Mouse (Mus musculus): Measurements from ENCODE around the gene Cpb1.

DNA sequence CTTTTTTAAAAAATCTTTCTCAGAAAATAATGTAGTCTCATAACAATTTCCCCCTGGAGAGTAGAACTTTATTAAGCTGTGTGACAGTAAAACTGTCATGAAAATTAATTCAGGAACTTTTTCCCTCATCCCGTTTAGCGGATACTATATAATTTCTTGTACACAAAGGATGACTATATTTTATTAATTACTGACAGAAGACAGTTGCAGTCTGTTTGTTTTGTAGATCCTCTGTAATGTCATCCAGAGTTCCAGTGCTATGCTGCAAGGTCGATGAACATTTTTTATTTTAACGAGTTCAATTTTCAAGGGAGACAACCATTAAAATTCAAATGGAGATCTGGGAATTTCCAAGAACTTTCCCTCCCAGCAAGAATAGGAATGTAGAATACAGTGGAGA, 33.6 kb upstream of the Cpb1 start:
- no peak for TF ChIP-seq CTCF (IDR thresholded peaks at IDR 0.05; ENCODE audit: low read depth)
- no peak for TF ChIP-seq EP300 (optimal IDR thresholded peaks at IDR 0.05)
